ENCODE assay signal across 10 mouse cellular contexts in genomic region chr16:18339866-18340265, GRCm38 (mm10). TPM values are rescaled to one million over a fixed set of nuclear protein-coding genes. Genes with fewer than 3 reads are reported as not detected.
DNase-seq lines count a peak whose midpoint lies in the region; ATAC-seq and TF ChIP-seq lines count a peak whose summit lies in the region.
"Had no signal": no experiment of that assay in that cellular context is flagged by ENCODE, and none has a peak within 500 bp of the region (broad histone marks: within the 10 kb centered on the region; RNA-seq: fewer than 3 reads in every experiment).

No protein-coding gene starts in this region.

- H3K9ac ChIP-seq in hindbrain, postnatal 0 days (replicated peaks; ENCODE audit: low read length): no peak overlapping the region
- H3K9ac ChIP-seq in hindbrain, embryonic 13.5 days: no peak overlapping the region; the same call in 1 of the 2 replicates
- peak overlapping the region; percentile 42 for H3K9ac ChIP-seq in liver, postnatal 0 days (replicated peaks)
- H3K9ac ChIP-seq: intestine, embryonic 15.5 days had no signal

- H3K9me3 ChIP-seq in hindbrain, postnatal 0 days (ENCODE audit: low read length): no peaks in the 10 kb centered on the region
- no peaks in the 10 kb centered on the region for H3K9me3 ChIP-seq in hindbrain, embryonic 13.5 days
- no peaks in the 10 kb centered on the region for H3K9me3 ChIP-seq in liver, postnatal 0 days (ENCODE audit: low read length)
- H3K9me3 ChIP-seq: intestine, embryonic 15.5 days had no signal

- TF ChIP-seq EP300 in liver, postnatal 0 days (IDR thresholded peaks at IDR 0.05; ENCODE audit: low read depth): peak; percentile 87

- no peak overlapping the region for H3K4me3 ChIP-seq in hindbrain, postnatal 0 days (ENCODE audit: low read length)
- no peak overlapping the region for H3K4me3 ChIP-seq in hindbrain, embryonic 13.5 days
- H3K4me3 ChIP-seq in liver, postnatal 0 days (ENCODE audit: low read depth, low read length): no peak overlapping the region
- H3K4me3 ChIP-seq: intestine, embryonic 15.5 days had no signal

- ATAC-seq in hindbrain, postnatal 0 days: no peak
- no peak for ATAC-seq in hindbrain, embryonic 13.5 days (ENCODE audit: low FRiP score)
- peak; percentile 58 for ATAC-seq in liver, postnatal 0 days
- ATAC-seq in megakaryocyte progenitor cell, adult 5-6 weeks (replicated peaks; ENCODE audit: poor library complexity): no peak
- ATAC-seq: intestine, embryonic 15.5 days had no signal

- DNase-seq in adrenal gland, postnatal 25 days: peak; percentile 16
- DNase-seq in adrenal gland, postnatal 4 days (ENCODE audit: low spot score in 2 of 2): no peak
- DNase-seq in hindbrain, postnatal 0 days (ENCODE audit: low spot score): peak; percentile 32
- peak; percentile 51 for DNase-seq in brain, adult 2 months (ENCODE audit: low read depth, low spot score)
- peak; percentile 52 for DNase-seq in liver, postnatal 0 days
- no peak for DNase-seq in right cerebral cortex, adult 2 months (ENCODE audit: low spot score in 2 of 2)
- DNase-seq: B cell, adult 2 months had no signal

- WGBS in hindbrain, postnatal 0 days: 25% methylated on average over 1 of the region's 1 CpGs
- 42% methylated on average over 1 of the region's 1 CpGs for WGBS in hindbrain, embryonic 13.5 days
- 60% methylated on average over 1 of the region's 1 CpGs for WGBS in liver, postnatal 0 days (ENCODE audit: insufficient replicate concordance)

- no peak for TF ChIP-seq CTCF in hindbrain, postnatal 0 days (IDR thresholded peaks at IDR 0.05; ENCODE audit: low read depth)
- no peak for TF ChIP-seq CTCF in liver, postnatal 0 days (IDR thresholded peaks at IDR 0.05; ENCODE audit: low read depth)

- no peaks in the 10 kb centered on the region for H3K27me3 ChIP-seq in hindbrain, postnatal 0 days (ENCODE audit: insufficient read depth, low read length)
- H3K27me3 ChIP-seq in hindbrain, embryonic 13.5 days: no peaks in the 10 kb centered on the region
- no peaks in the 10 kb centered on the region for H3K27me3 ChIP-seq in liver, postnatal 0 days (ENCODE audit: insufficient read depth, low read length)
- H3K27me3 ChIP-seq: intestine, embryonic 15.5 days had no signal

- no peak overlapping the region for H3K27ac ChIP-seq in hindbrain, postnatal 0 days
- H3K27ac ChIP-seq in hindbrain, embryonic 13.5 days: no peak overlapping the region
- peak overlapping the region; percentile 94 for H3K27ac ChIP-seq in liver, postnatal 0 days (ENCODE audit: low read depth)
- H3K27ac ChIP-seq: intestine, embryonic 15.5 days had no signal

- H3K36me3 ChIP-seq in hindbrain, postnatal 0 days (ENCODE audit: insufficient read depth, low read length): no peaks in the 10 kb centered on the region
- peaks cover 31% of the 10 kb centered on the region for H3K36me3 ChIP-seq in hindbrain, embryonic 13.5 days
- peaks cover 27% of the 10 kb centered on the region for H3K36me3 ChIP-seq in liver, postnatal 0 days (replicated peaks; ENCODE audit: insufficient read depth, low read length)
- H3K36me3 ChIP-seq: intestine, embryonic 15.5 days had no signal

- no peak overlapping the region for H3K4me2 ChIP-seq in hindbrain, postnatal 0 days (ENCODE audit: low read depth, low read length)
- H3K4me2 ChIP-seq in hindbrain, embryonic 13.5 days: no peak overlapping the region
- H3K4me2 ChIP-seq in liver, postnatal 0 days (ENCODE audit: low read depth, low read length): peak overlapping the region; percentile 40; the same call in 1 of the 2 replicates
- H3K4me2 ChIP-seq: intestine, embryonic 15.5 days had no signal

- H3K4me1 ChIP-seq in hindbrain, postnatal 0 days (ENCODE audit: insufficient read depth, low read length): peaks cover 19% of the 10 kb centered on the region
- peaks cover 40% of the 10 kb centered on the region for H3K4me1 ChIP-seq in hindbrain, embryonic 13.5 days (replicated peaks)
- H3K4me1 ChIP-seq in liver, postnatal 0 days (ENCODE audit: insufficient read depth): peaks cover 31% of the 10 kb centered on the region

RNA-seq across cellular contexts. Expression of gene Tango2, which starts 8.0 kb away (rescaled TPM):
- total RNA-seq in adrenal gland, postnatal 25 days (2021): 39.4 and 57.3 TPM in 2 replicates
- total RNA-seq in adrenal gland, postnatal 4 days (2021): 10 to 100 TPM; 42.3 to 45.5 TPM
- total RNA-seq in hindbrain, postnatal 0 days (2014; rRNA removed): 43.5 and 63.3 TPM in 2 replicates
- polyA plus RNA-seq in hindbrain, postnatal 0 days (2015; fragmentation: Nextera tagmentation; extraction: Ambion mirVana): 95.6 and 99.2 TPM in 2 replicates
- polyA plus RNA-seq in hindbrain, embryonic 13.5 days (2015; fragmentation: Nextera tagmentation; extraction: Ambion mirVana): 76.0 and 79.8 TPM in 2 replicates
- 54.1 and 61.1 TPM in 2 replicates for polyA plus RNA-seq in liver, postnatal 0 days (2015; fragmentation: Nextera tagmentation; extraction: Ambion mirVana)
- 20.5 and 21.7 TPM in 2 replicates for total RNA-seq in megakaryocyte progenitor cell, adult 5-6 weeks (2015)
- 7.6 and 8.6 TPM in 2 replicates for total RNA-seq in megakaryocyte progenitor cell, adult 5-6 weeks (2017)

RNA-seq across cellular contexts. Expression of gene Arvcf, which starts 8.1 kb away (rescaled TPM):
- 30.3 and 48.1 TPM in 2 replicates for total RNA-seq in adrenal gland, postnatal 25 days (2021)
- total RNA-seq in adrenal gland, postnatal 4 days (2021): 10 to 100 TPM; 56.9 to 59.4 TPM
- total RNA-seq in hindbrain, postnatal 0 days (2014; rRNA removed): 168 and 180 TPM in 2 replicates
- polyA plus RNA-seq in hindbrain, postnatal 0 days (2015; fragmentation: Nextera tagmentation; extraction: Ambion mirVana): 46.3 and 48.9 TPM in 2 replicates
- 81.1 and 88.9 TPM in 2 replicates for polyA plus RNA-seq in hindbrain, embryonic 13.5 days (2015; fragmentation: Nextera tagmentation; extraction: Ambion mirVana)
- polyA plus RNA-seq in liver, postnatal 0 days (2015; fragmentation: Nextera tagmentation; extraction: Ambion mirVana): 7.0 and 9.7 TPM in 2 replicates
- 0.20 and 1.2 TPM in 2 replicates for total RNA-seq in megakaryocyte progenitor cell, adult 5-6 weeks (2015)
- 0.83 and 7.9 TPM in 2 replicates for total RNA-seq in megakaryocyte progenitor cell, adult 5-6 weeks (2017)

RNA-seq across cellular contexts. Expression of gene Dgcr8, which starts 50.8 kb away (rescaled TPM):
- total RNA-seq in adrenal gland, postnatal 25 days (2021): 37.2 and 39.0 TPM in 2 replicates
- total RNA-seq in adrenal gland, postnatal 4 days (2021): 10 to 100 TPM; 49.7 to 58.4 TPM
- 39.9 and 43.4 TPM in 2 replicates for total RNA-seq in hindbrain, postnatal 0 days (2014; rRNA removed)
- polyA plus RNA-seq in hindbrain, postnatal 0 days (2015; fragmentation: Nextera tagmentation; extraction: Ambion mirVana): 19.1 and 20.8 TPM in 2 replicates
- polyA plus RNA-seq in hindbrain, embryonic 13.5 days (2015; fragmentation: Nextera tagmentation; extraction: Ambion mirVana): 34.8 and 37.4 TPM in 2 replicates
- polyA plus RNA-seq in liver, postnatal 0 days (2015; fragmentation: Nextera tagmentation; extraction: Ambion mirVana): 5.4 and 9.2 TPM in 2 replicates
- total RNA-seq in megakaryocyte progenitor cell, adult 5-6 weeks (2015): 33.2 and 40.1 TPM in 2 replicates
- total RNA-seq in megakaryocyte progenitor cell, adult 5-6 weeks (2017): 44.1 and 50.9 TPM in 2 replicates

Comparison
In these comparisons a context has a peak if more than half of its experiments do, and no peak if none do; other contexts are left out.
1. DNase-seq: peak in adrenal gland, postnatal 25 days (single experiment), hindbrain, postnatal 0 days (single experiment), brain, adult 2 months (single experiment) and liver, postnatal 0 days (single experiment); none in adrenal gland, postnatal 4 days (0 of 2) and right cerebral cortex, adult 2 months (0 of 2).